Mouse (Mus musculus): Measurements from ENCODE around the gene E330009J07Rik. TPM values are rescaled to one million over a fixed set of nuclear protein-coding genes. Genes with fewer than 3 reads are reported as not detected.

The E330009J07Rik gene
- polyA plus RNA-seq, 1 experiment from 2014 or later: 8.8 TPM

- WGBS: 65% methylated on average over 3 of the region's 3 CpGs
- H3K9ac ChIP-seq: no peak overlapping the region
- no peak overlapping the region for H3K4me3 ChIP-seq (replicated peaks)
- no peak overlapping the region for H3K27ac ChIP-seq
- no peaks in the 10 kb centered on the region for H3K36me3 ChIP-seq
- no peaks in the 10 kb centered on the region for H3K27me3 ChIP-seq (replicated peaks)
- H3K4me2 ChIP-seq (replicated peaks): no peak overlapping the region
- no peaks in the 10 kb centered on the region for H3K9me3 ChIP-seq
- no peaks in the 10 kb centered on the region for H3K4me1 ChIP-seq (replicated peaks)
- ATAC-seq: no peak
Measured at GRCm38 (mm10) chr6:40385682-40386081, 50.3 kb downstream of the E330009J07Rik start.

- H3K9ac ChIP-seq: no peak overlapping the region
- no peaks in the 10 kb centered on the region for H3K36me3 ChIP-seq
- no peak overlapping the region for H3K4me3 ChIP-seq (replicated peaks)
- no peaks in the 10 kb centered on the region for H3K9me3 ChIP-seq
- no peak overlapping the region for H3K4me2 ChIP-seq (replicated peaks)
- 74% methylated on average over 4 of the region's 4 CpGs for WGBS
- no peak overlapping the region for H3K27ac ChIP-seq
- no peak for ATAC-seq
- H3K27me3 ChIP-seq (replicated peaks): no peaks in the 10 kb centered on the region
- H3K4me1 ChIP-seq (replicated peaks): no peaks in the 10 kb centered on the region
Measured at GRCm38 (mm10) chr6:40381908-40382307, 54.0 kb downstream of the E330009J07Rik start.

- Histone ChIP-seq H3K4me1 (replicated peaks) (no peaks in the 10 kb centered on the region), H3K4me3 (replicated peaks) (no peak overlapping the region), H3K27ac (no peak overlapping the region), H3K9ac (no peak overlapping the region), H3K27me3 (replicated peaks) (no peaks in the 10 kb centered on the region), H3K36me3 (no peaks in the 10 kb centered on the region), H3K9me3 (no peaks in the 10 kb centered on the region), H3K4me2 (replicated peaks) (no peak overlapping the region)
- ATAC-seq: no peak
- 75% methylated on average over 3 of the region's 3 CpGs for WGBS
Measured at GRCm38 (mm10) chr6:40380181-40380580, 55.8 kb downstream of the E330009J07Rik start.

GRCm38 (mm10) chr6:40371031-40371430, 64.9 kb downstream of the E330009J07Rik start:
- Histone ChIP-seq H3K9me3 (no peaks in the 10 kb centered on the region), H3K4me2 (replicated peaks) (no peak overlapping the region), H3K27ac (no peak overlapping the region), H3K27me3 (replicated peaks) (no peaks in the 10 kb centered on the region), H3K36me3 (no peaks in the 10 kb centered on the region), H3K4me3 (replicated peaks) (no peak overlapping the region), H3K9ac (no peak overlapping the region), H3K4me1 (replicated peaks) (no peaks in the 10 kb centered on the region)
- ATAC-seq: no peak
- 91% methylated on average over 6 of the region's 6 CpGs for WGBS

GRCm38 (mm10) chr6:40353360-40353759, 82.6 kb downstream of the E330009J07Rik start:
- 87% methylated on average over 7 of the region's 7 CpGs for WGBS
- Histone ChIP-seq H3K36me3 (no peaks in the 10 kb centered on the region), H3K9me3 (no peaks in the 10 kb centered on the region), H3K4me2 (replicated peaks) (no peak overlapping the region), H3K9ac (no peak overlapping the region), H3K27me3 (replicated peaks) (no peaks in the 10 kb centered on the region), H3K27ac (no peak overlapping the region), H3K4me3 (replicated peaks) (no peak overlapping the region), H3K4me1 (replicated peaks) (no peaks in the 10 kb centered on the region)
- ATAC-seq: no peak

Other genes with a start within 250 kb of the E330009J07Rik start
- gene Agk, start 111.0 kb downstream of the E330009J07Rik start, polyA plus RNA-seq (2015; fragmentation: Nextera tagmentation; extraction: Ambion mirVana): 35.4 and 37.9 TPM in 2 replicates
- gene Wee2, start 3.0 kb upstream of the E330009J07Rik start, polyA plus RNA-seq (2015; fragmentation: Nextera tagmentation; extraction: Ambion mirVana): 0.05 and 0.14 TPM in 2 replicates
- gene Ssbp1, start 35.2 kb upstream of the E330009J07Rik start, polyA plus RNA-seq (2015; fragmentation: Nextera tagmentation; extraction: Ambion mirVana): 157 and 160 TPM in 2 replicates
- gene Tas2r137, start 55.1 kb upstream of the E330009J07Rik start, polyA plus RNA-seq (2015; fragmentation: Nextera tagmentation; extraction: Ambion mirVana): not detected in 2 replicates
- gene Tas2r108, start 57.4 kb upstream of the E330009J07Rik start, polyA plus RNA-seq (2015; fragmentation: Nextera tagmentation; extraction: Ambion mirVana): not detected in 2 replicates
- not detected in 2 replicates for gene Prss37, start 83.4 kb upstream of the E330009J07Rik start, polyA plus RNA-seq (2015; fragmentation: Nextera tagmentation; extraction: Ambion mirVana)
- 0.05 and 0.10 TPM in 2 replicates for gene Olfr461, start 118.9 kb upstream of the E330009J07Rik start, polyA plus RNA-seq (2015; fragmentation: Nextera tagmentation; extraction: Ambion mirVana)
- not detected in 2 replicates for gene Olfr460, start 133.4 kb upstream of the E330009J07Rik start, polyA plus RNA-seq (2015; fragmentation: Nextera tagmentation; extraction: Ambion mirVana)
- 0.91 and 1.0 TPM in 2 replicates for gene Clec5a, start 149.7 kb upstream of the E330009J07Rik start, polyA plus RNA-seq (2015; fragmentation: Nextera tagmentation; extraction: Ambion mirVana)
- 0.16 TPM in 1 of 2 replicates, not detected in the other for gene Tas2r138, start 177.2 kb upstream of the E330009J07Rik start, polyA plus RNA-seq (2015; fragmentation: Nextera tagmentation; extraction: Ambion mirVana)
- gene Mgam, start 192.7 kb upstream of the E330009J07Rik start, polyA plus RNA-seq (2015; fragmentation: Nextera tagmentation; extraction: Ambion mirVana): 33.7 and 37.0 TPM in 2 replicates

Data from intestine, embryonic 15.5 days (tissue).